In the genomic region with DNA sequence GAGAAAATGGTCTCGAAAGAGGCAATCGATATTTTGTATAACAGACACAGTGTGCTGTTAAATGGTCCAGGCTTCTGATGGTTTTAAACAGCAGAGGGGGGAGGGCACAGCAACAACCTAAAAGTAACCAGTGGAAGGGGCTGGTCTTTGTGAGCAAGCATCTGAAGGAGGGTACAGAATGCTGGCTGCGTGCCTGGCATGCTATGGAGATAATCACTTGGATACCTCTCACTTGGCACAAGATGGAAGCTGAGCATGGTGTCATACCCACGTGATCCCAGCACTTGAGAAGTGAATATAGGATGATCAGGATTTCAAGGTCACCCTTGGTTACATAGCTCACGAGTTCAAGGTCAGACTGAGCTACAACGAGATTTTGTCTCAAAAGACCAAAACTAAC, we compare ENCODE assay signal across 15 mouse cellular contexts.
"Had no signal": no experiment of that assay in that cellular context is flagged by ENCODE, and none has a peak within 500 bp of the region (broad histone marks: within the 10 kb centered on the region; RNA-seq: fewer than 3 reads in every experiment).

No protein-coding gene starts in this region.

- H3K27me3 ChIP-seq: kidney, embryonic 15.5 days; liver, embryonic 12.5 days; megakaryocyte, embryonic 14.5 days had no signal

- H3K9ac ChIP-seq: kidney, embryonic 15.5 days; limb, embryonic 15.5 days; liver, embryonic 12.5 days; lung, embryonic 14.5 days had no signal

- H3K4me3 ChIP-seq: kidney, embryonic 15.5 days; limb, embryonic 15.5 days; liver, embryonic 12.5 days; megakaryocyte, embryonic 14.5 days had no signal

- H3K4me1 ChIP-seq: liver, embryonic 12.5 days; megakaryocyte, embryonic 14.5 days had no signal

- H3K4me2 ChIP-seq: kidney, embryonic 15.5 days; limb, embryonic 15.5 days; liver, embryonic 12.5 days; lung, embryonic 14.5 days; midbrain, embryonic 11.5 days had no signal

- H3K9me3 ChIP-seq: kidney, embryonic 15.5 days; limb, embryonic 15.5 days; liver, embryonic 12.5 days; megakaryocyte, embryonic 14.5 days had no signal

- H3K27ac ChIP-seq: kidney, embryonic 15.5 days; limb, embryonic 15.5 days; liver, embryonic 12.5 days; macrophage had no signal

- ATAC-seq: liver, embryonic 12.5 days; midbrain, embryonic 16.5 days had no signal

- DNase-seq: kidney, adult 2 months; kidney, postnatal 14 days; lung, embryonic 14.5 days; lung, postnatal 10 days; right cerebral cortex, adult 18-20 months; right cerebral cortex, postnatal 25 days; thymus, adult 18-20 months; thymus, postnatal 25 days had no signal

- H3K36me3 ChIP-seq: kidney, embryonic 15.5 days; limb, embryonic 15.5 days; liver, embryonic 12.5 days had no signal
